Mouse (Mus musculus) monocyte, adult 5-6 weeks (primary cell): ENCODE measurements around the gene Acaa1b. TPM values are rescaled to one million over a fixed set of nuclear protein-coding genes. Genes with fewer than 3 reads are reported as not detected.

Experiments used
- ATAC-seq: fragments of 153-309, 156-312 bp; replicated peaks from 2 replicates; pipeline ENCODE4 v1.8.0; 2017; ENCODE audit warnings: mild to moderate bottlenecking; ENCODE audit not compliant: low TSS enrichment, insufficient number of reproducible peaks, severe bottlenecking, poor library complexity, low FRiP score
- total RNA-seq: library from RNA; stranded (forward); fragments of 200-1000, 200-491, 200-594 nt; gene quantifications from 3 replicates; pipeline ENCODE4 v1.2.3, GENCODE M21; 2017

Gene Acaa1b
- not detected in 3 replicates for total RNA-seq

DNA sequence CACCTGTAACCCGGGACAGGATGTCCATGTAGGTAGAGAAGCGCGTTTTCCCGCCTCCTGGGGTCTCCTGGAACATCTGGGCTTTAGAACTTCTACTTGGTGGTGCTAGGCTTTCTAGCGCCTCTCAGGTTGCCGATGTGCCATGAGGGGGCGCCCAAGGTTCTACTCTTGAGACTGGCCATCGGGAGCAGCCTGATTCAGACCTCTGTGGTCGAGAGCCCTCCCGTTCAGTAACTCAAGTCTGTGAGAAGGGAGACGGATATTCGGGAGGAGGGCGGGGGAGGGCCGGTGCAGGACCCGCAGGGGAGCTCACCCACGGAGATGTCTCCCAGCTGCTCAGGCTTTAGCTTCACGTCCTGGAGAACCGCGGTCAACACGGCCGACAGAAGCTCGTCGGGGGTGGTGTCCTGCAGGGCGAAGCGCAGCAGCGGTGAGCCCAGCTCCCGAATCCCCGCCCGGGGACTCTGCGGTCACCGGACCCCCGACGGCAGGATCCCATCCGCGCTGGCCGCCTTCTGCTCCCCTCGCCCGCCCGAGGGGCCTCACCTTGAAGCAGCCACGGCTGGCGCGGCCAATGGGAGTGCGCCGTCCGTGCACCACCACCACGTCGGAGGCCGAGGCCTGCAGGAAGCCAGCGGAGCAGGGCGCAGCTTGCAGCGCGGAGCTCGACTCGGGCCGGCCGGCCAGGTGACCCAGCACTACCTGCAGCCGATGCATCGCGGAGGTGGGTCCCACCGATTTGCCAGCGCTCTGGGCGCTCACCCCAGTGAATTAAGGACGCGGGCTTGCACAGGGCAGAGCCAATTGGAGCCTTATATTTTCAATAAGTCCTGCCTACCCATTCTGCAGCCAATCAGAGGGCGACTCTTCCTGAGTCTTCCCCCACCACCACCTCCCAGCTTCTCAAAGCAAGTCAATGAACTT, at the start of gene Acaa1b:
Gene Acaa1b (minus strand): TSS at position 816 of the 924 bp plus-strand sequence.
- ATAC-seq = no peak

DNA sequence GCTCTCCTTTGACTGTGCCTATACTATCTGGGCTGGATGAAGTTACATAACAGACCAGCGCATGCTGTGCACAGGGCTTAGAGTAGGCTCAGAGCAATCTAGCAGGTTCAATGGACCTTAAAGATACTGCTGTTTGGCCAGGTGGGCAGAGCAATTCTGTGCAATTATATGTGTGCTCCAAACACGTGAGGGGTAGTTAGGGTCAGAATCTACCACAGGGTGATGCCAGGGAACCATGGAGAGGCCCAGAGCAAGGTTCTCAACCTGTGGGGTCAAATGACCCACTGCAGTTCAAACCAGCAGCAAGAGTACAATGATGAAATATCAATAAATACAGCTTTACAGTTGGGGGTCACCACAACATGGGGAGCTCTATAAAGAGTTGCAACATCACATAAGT, 49.8 kb upstream of the Acaa1b start:
- ATAC-seq = no peak

DNA sequence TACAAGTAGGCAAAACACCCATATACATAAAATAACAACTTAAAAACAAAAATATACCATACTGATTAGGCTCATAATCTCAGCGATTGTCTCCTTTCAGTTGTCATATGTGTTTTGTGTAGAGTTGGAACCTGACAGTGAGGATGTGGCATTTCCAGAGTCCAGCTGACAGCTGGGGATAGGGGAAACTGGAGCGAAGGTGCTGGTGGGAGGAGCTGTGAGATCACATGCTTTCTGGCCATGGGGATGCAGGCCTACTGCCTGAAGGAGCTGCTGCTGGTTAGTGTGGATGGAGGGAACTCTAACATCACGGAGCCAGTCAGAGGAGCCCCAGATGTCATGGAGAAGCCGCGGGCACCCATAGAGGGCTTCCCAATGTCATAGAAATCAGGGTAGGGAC, 48.9 kb upstream of the Acaa1b start:
- ATAC-seq = no peak

DNA sequence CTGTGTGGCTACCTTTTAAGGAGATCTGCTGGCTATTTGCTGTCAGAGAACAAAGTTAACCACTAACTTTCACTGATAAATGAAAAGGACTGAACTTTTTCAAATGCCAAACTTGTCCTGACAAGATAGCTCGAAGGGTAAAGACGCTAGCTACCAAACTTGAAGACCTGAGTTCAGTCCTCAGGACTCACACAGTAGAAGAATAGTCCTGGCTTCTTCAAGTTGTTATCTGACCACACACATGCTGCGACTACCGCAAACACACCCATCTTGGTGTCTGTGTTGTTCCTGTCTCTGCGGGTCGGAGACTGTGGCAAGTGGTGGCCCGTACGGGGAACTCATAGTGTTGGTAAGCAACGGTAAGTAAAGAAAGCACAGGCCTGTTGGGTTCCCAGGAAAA, 46.7 kb upstream of the Acaa1b start:
- no peak for ATAC-seq

DNA sequence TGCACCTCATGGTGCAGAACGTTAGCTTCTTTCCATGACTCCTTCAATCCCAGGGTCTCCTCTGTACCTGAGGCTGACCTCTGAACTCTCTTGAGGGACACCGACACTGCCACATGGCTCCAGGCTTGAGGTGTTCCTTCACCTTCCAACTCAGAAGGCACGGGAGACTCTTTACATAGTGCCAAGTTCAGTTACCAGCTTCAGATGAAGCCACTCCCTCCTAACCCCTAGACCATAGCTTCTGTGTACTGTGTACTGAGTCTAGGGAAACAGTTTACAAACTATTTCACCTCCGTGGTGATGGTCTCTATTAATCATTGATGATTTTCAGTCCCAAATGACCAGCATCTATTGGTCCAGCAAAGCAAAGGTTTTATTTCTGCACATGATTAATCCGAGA, 44.8 kb upstream of the Acaa1b start:
- no peak for ATAC-seq

DNA sequence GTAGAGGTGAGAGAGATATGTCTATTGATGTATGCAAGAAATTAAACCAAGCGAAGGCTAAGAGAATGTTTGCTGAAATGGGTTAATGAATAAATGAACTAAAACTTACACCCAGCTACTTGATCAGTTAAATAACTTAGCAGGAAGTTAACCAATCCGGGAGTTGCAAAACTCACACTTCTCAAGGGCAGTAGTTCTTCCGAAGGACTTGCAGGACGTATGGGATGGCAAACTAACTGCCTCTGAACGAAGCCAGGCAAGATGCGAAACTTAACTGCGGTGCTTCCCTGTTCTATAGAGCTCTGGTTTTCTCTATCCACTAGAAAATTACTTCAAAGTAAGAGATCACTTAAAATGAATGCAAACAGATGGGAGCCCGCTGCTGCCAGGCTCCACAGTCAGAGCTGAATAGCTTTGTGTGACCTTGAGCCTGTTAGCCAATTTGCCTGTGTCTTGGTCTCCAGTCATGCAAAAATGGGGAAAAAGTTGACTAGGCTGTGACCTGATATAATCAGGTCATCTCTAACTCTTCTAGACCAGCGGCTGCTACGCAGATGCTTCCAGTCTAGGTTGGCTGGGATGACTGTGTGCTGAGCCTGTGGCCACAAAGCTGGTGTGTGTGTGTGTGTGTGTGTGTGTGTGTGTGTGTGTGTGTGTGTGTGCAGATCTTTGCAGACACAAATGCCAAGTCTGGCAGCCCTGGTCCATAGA, 42.4 kb upstream of the Acaa1b start:
- no peak for ATAC-seq

DNA sequence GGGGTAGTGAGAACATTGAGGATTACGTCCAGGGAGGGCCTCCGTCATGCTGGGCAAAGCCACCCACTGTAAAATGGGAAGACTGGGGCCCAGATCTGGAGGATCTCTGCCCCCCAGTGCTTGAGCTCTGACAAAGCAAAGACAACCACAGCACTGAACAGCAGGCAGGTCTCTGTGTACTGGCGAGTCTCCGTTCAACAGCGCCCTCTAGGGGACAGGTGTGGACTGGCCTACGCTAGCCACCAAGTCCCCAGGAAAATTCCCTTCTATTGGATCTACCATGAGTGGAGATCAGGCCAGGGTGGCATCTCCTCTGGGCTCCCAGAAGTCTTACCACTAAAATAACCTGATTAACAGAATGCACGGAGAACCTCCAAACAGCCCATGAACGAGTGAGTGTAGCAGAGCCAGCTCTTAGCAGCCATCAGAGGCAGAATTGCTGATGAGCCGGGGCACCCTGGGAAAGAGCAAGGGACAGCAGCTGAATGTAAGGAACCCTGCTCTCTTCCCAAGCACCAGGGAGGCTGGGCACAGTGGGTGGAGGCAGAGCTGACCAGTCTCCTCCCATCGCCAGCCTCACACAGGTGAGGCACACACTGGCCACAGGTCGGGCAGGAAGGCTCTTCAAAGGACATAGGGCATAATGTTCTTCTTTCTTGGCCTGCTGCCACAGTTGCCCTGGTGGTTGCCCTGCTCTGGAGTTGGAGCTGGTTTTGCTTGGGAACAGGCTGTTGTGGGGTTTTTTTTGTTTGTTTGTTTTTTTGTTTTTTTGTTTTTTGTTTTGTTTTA, 35.5 kb upstream of the Acaa1b start:
- no peak for ATAC-seq

DNA sequence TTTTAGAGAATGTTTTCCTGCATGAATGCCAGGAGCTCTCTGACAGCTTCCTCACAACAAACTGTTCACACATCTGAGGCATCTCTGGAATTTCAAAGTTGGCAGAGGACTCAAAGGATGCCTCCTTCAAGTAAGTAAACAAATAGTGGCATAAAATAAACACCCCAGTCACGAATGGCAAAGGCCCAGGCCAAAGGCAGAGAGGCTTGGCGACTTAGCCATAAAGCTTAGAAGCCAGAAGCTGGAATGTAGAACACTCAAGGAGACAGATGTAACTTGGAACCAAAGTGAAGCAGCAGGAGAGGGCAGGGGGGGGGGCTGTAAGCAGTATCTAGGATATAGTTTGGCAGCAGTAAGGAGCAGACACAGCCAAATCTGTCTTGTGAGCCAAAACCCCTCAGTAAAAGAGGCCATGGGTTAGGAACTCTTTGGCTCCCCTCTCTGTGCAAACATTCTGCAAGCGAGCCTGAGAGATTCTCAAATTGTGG, 24.4 kb upstream of the Acaa1b start:
- no peak for ATAC-seq

DNA sequence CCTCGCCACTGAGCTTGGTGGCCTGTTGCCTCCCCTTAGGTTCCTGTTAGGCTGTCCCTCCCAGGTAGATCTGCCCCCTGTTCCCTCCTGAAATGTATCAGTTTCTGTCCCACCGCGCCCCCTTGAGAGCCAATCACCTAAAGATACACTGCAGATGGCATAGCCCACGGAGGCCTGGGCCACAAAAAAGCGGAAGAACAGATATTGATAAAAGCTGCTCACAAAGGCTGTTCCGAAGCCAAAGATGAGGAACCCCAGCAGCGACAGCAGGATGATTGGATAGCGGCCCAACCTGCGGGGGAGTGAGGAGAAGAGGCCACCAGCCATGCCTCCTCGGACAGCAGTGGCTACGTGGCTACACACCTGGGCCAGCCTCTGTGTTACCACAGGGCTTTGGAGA, 22.4 kb upstream of the Acaa1b start:
- ATAC-seq = no peak

DNA sequence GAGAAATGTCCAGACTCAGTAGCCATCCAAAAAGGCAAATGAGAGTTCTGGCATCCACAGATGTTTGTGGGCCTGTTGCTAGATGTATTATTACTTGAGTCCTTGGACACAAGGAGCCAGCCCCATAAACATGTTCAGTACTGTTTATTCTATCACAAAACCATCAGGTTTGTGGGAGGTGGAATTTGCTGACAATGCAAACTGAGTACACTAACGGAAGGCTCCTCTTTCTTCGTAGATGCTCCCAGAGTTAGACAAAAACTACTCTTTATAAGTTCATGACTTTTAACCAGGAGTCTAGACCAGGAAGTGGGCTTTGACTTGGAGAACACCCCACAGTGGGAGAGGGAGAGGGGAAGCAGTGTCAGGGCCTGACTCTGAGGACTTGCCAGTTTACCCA, 10.7 kb upstream of the Acaa1b start:
- no peak for ATAC-seq

DNA sequence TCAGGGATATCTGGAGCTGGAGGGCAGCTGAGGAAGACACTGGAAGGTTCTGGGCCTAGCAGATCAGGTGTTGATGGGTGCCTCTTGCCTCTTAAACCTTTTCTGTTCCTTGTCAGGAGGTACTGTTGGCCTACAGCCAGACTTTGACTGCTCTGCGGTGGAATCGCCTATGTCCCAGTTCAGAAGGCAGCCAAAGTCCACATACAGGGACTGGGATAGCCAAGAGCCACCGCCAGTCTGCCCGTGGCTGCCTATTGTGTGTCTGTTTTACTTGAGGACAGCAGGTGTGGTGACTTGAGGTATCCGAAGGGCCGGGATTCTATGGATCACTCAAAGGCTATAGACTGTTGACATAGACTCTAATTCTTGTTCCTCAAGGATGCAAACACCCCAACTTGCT, 8.7 kb upstream of the Acaa1b start:
- no peak for ATAC-seq

DNA sequence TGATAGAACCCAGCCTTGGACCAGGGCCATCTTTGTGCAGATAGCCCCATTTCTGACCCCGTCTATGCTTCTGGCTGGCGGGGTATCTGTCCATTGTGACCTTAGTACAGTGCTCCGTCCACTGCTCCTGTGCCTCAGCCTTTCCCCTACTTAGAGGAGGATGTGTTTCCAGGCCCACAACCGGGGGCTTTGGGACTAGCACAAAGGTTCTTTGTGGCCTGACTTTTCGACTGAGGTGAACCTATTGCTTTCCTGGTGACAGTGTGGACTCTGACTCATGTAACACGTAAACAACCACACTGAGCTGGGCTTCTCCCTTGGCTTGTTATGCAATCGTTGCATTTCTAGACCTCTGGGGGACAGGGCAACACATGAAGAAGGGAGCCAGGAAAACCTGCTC, 7.8 kb upstream of the Acaa1b start:
- no peak for ATAC-seq

DNA sequence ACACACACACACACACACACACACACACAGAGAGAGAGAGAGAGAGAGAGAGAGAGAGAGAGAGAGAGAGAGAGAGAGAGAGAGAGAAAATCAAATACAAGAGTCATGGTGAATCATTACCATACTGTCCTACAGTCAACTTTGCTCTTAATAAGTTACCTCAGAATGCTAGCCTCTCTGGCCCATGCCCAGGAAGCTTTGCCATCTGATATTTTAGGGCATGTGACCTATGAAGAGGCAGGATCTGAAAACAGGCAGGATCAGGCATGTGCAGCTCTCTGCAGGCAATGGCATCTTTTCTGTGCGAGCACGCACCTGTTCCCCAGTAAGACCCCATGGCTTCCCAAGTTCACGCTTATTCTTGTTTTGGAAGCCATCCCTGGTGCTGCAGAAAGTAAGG, 3.8 kb upstream of the Acaa1b start:
- no peak for ATAC-seq

DNA sequence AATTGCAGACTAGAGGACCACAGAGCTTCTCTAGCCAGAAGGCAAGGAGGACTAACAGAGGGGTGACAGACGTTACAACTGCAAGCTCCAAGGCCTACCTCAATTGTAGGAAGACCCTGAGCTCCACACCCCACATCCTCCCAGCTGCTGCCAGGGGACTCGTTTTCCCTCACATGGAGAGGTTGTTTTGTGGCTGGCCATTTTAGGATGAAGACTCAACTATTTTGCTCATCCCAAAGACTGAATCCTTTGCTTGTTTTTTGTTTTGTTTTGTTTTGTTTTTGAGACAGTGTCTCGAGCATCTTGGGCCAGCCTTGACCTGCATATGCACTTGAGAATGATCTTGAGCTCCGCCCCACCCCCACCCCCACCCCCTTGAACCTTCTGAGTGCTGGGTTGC, 2.0 kb upstream of the Acaa1b start, which contains the start of gene Gm47289:
Gene Gm47289 (plus strand): TSS at position 301 of the 400 bp plus-strand sequence.
- no peak for ATAC-seq

DNA sequence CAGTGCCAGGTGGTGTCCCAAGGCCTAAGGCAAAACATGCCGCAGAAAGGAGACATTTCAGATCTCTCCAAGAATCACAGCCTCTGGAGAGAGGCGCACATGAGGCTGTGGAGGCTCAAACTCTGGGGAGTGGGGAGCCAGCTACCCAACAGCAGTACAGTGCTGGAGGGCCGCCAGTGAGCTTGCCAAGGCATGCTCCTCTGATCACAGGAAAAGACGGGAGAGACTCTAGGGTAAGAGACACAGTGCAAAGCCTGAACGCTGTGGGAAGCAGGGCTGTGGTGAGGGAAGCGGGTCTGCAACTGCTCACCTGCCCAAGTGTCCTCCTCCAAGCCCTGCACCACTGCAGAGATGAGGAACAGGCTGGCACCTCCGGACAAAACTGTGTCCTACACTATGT, 1.1 kb downstream of the Acaa1b start:
- ATAC-seq = no peak

DNA sequence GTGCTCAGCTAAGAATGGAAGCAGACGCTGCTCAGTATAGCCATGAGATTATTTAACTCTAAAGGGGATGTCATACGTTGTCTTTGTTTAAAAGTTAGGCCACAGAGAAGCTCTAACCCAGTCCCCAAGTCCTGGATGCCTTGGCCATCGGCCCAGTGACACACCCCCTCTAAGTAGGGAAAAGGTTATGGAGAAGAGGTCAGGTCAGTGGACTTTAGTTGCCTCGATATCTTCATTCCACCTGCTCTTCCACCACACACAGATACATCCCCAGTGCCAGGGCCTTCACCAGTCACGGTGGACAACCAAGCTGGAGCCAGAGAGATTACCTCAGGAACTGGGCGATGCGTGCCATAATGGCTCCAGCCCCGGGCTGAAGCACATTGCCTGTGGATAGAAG, 1.5 kb downstream of the Acaa1b start:
- ATAC-seq = no peak

DNA sequence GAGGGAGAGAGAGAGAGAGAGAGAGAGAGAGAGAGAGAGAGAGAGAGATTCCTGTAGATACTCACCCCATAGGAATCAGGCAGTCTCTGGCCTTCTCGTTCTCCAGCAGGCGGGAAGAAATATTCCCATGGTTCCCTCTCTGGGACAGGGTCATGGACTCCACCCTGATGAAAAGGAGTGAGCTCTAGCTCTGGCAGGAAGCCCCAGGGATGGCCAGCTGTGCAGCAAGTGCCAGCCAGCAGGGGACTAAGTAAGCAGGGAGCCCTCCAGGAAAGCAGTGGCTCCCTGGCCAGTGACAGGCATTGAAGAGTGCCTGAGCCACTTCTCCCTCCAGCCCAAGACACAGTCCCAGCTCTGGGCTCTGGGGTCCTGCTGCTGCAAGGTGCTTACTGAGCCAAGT, 5.1 kb downstream of the Acaa1b start:
- no peak for ATAC-seq

DNA sequence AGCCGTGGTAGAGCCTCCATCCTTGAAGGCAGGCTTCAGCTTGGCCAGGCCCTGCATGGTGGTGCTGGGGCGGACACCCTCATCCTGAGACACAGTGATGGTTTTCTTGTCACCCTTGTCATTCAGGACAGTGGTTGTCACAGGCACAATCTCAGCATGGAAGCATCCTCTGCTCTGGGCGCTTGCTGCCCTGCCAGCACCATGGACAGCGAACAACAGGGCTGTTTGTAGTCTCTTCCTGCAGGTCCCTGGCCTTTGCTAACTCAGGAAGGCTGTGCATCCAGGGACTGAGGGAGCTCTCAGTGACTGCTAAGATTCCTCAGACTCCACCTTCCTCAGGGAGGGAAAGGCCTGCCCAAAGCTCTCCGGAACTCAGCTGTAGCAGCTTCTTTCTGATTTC, 7.3 kb downstream of the Acaa1b start:
- no peak for ATAC-seq

DNA sequence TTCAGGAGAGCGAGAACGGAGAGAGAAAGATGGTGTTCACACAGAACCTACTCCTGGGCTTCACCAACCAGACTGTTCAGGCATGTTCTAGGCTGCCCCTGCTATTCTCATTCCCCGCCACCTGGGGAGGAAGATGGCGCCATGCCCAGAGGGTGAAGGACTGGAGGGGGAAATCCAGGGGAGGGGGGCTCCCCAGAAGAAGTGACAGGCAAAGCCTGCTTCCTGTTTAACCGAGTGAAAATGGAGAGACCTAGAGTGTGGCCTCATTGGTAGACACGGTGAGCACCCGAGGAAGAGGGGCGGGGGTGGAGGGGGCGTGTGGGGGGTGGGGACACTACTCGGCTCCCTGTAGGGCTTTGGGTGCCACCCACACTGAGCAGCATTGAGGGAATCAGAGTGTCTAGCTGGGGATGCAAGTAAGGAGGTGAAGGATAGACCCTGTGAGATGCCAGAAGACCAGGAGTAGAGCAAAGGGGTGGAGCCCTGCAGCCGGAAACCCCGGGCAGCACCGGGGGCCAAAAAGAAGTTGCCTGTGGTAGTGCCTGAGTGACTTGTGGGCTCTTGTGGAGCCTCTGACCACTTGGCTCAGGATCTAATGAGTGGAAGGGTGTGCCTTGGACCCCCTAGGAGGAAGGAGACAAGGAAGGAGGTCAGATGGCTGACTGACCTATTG, 10.7 kb downstream of the Acaa1b start:
- no peak for ATAC-seq
